Mouse (Mus musculus) thymus, postnatal 25 days (tissue): ENCODE results near the gene Tmem79.
"Not testable (repeated sequence)": the region's sequence is repeated elsewhere in the genome, so short reads cannot be mapped to it uniquely, and the experiment has no call there.

Experiments used
- DNase-seq: peaks from one replicate; pipeline ENCODE4 v3.0.0; 2022

Tmem79 gene

DNA sequence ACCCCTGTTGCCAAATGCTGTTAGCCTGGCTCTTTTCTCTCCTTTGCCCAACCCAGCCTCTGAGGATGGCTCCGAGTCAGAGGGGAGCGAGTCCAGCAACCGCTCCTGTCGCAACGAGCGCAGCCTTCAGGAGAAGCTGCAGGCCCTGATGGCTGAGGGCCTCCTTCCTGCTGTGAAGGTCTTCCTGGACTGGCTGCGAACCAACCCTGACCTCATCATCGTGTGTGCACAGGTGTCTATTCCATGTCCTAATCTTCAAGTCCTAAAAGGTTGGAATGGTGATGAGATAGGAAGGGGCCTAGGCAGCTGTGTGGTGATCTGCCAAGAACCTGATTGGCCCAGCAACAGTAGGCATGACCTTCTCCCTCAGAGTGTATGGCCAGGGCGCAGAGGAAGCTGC is 17.0 kb upstream of the Tmem79 start:
- DNase-seq = no peak

DNA sequence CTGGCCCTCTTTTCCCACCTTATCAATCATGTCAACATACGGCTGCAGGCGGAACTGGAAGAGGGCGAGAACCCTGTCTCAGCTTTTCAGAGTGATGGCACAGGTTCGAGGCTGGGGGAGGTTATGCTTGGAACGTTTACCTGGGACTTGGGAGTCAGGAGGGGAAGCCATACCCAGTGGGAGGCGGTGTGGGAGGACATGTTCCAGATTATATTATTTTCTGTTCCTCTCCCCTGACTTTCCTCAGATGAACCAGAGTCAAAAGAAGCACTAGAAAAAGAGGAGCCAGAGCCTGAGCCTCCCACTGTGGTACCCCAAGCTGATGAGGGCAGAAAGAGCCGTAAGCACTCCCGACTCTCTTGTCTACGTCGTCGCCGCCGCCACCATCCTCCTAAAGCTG is 14.8 kb upstream of the Tmem79 start:
- no peak for DNase-seq

DNA sequence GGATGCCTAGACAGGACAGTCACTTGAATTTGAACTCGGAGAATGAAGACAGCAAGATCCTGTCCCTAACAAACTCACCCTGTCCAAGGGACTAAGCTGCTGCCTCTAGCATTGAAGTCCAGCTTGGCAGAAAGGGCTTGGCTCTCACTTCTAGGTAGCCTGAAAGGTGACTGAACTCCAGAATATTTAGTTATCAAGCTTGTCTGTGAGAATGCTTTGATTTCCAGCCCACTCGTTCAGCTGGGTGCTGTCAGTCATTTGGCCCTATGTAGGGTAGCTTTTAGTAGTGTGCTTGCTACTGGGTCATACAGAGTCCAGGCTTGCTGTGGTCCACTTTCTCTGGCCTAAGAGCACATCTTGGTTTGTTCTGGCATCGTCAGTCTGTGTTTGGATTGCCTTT is 3.1 kb upstream of the Tmem79 start:
- no peak for DNase-seq

DNA sequence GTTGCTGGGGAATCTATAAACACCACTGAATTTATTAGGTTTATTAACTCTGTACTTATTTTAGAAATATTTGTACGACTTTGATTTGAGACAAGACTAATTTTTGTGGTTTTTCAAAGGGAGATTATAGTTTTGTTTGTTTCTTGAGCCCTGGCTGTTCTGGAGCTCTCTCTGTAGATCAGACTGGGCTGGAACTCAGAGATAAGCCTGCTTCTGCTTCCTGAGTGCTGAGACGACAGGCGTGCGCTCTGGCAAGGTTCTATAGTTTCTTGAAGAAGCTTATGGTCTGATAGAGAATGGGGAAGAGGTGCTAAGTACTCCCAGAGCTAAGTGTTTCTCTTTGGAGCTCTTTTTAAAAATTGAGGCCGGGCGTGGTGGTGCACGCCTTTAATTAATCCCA is 2.4 kb upstream of the Tmem79 start:
- no peak for DNase-seq

DNA sequence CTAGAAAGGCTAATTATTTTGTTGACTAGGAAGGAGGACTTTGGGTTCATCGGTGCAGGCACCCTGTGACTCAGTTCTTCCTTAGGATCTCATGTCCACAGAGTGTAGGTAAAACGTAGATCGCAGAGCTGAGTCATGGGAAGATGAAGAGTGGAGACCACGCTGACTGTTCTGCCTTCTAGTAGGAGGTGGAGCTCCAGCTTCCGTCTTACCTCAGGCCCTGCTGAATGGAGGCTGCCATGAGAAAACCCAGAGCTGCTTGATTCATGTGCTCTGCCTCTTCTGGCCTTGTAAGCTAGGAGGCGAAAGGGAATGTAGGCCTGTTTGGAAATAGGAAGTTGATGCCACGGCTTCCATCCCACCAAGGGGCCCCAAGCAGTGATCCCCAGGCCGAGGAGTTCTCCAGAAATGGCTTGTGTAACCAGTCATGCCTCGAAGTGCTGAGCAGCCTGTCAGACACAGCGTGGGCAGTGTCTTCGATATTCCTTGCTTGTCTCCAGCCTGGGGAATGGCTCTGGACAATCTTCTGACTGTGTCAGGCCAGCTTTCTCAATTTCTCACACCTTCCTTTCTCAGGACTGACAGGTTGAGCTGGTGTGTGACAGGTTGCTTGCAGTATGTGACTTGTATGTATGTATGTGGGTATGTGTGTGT is 1.5 kb upstream of the Tmem79 start:
- DNase-seq = peak; percentile 25

DNA sequence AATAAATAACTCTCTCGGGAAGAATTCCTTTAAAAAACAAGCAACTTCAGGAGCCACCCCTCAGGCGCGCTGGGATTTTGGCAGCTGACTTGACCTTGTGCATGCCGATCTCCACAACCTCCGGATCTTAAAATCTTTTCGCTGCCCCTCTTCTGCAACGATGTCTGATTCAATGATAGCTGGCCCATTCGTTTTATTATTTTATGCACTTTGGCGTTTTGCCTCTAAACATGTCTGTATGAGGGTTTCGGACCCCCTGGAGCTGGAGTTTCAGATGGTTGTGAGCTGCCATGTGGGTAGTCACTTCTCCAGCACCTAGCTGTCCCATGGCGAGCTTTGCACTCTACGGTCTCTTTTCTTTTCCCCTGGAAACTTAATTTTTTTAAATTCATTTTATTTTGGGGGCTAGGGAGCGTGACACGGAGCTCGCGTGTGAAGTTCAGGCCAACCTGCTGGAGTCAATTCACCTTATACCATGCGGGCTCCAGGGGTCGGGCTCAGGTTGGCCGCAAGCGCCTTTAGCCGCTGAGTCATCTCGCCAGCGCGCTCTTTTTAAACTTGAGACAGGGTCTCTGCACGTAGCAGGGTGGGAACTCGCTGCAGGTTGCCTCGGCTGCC is 403 bp downstream of the Tmem79 start:
- DNase-seq = no peak

DNA sequence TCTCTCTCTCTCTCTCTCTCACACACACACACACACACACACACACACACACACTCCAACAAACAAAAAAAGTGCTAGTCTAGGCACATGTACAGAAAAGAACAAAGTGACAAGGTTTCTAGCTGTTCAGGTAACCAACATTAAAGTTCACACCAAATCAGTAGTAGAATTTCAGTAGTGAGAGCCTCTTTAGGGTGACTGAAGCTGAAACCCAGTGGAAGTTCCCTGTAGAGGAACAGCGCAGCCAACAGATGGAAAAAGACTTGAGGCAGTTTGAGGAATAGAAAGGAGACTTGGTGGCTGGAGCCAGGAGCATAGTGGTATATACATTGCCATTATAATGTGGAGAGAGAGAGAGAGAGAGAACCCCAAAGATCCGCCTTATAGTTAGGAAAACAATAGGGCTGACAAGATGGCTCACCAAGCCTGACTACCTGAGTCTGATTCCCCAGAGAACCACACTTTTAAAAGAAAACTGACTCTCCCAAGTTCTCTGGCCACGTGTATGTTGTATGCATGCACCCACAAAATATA is 979 bp downstream of the Tmem79 start:
- no peak for DNase-seq

DNA sequence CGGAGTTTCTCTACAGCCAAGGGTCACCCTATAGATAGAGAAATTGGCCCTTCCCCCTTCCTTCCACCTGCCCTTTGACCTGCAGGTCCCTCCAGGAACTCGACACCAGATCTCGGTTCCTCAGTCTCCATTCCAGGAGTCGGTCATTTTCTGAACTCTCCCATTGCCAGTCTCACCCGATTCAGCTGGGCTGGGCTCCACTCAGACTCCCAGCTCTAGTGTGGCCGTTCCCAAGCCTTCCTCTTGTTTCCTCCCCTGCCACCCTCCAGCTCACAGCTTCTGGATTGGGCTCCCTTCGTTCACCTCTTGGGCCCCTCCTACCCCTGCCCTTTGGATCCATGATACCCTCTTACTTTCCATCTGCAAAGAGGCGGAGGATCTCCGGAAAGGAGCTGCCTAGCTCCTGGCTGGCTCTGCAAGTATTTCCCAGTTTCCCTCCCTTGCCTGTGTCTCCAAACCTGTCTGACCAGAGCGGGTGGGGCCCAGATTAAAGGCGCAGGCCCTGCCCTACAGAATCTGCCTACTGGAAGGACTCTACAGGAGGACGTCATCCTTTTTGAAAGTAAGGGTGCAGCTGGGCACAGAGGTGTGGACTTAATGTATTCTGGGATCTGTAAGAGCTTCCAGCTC is 1.8 kb downstream of the Tmem79 start:
- no peak for DNase-seq

DNA sequence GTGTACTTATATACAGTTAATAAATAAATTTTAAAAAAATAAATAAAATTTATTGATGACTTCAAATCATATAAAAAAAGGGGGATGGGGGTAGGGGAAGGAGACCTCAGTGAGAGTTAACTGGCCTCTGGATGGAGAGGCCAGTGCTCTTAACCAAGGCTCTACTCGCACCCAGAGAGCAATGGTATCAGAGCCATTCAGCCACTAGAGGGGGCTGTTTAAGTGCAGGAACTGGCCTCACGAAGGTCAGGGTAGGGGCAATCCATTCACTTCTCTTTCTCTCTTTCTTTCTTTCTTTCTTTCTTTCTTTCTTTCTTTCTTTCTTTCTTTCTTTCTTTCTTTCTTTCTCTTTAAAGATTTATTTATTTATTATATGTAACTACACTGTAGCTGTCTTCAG is 4.7 kb downstream of the Tmem79 start:
- peak; percentile 60 for DNase-seq

DNA sequence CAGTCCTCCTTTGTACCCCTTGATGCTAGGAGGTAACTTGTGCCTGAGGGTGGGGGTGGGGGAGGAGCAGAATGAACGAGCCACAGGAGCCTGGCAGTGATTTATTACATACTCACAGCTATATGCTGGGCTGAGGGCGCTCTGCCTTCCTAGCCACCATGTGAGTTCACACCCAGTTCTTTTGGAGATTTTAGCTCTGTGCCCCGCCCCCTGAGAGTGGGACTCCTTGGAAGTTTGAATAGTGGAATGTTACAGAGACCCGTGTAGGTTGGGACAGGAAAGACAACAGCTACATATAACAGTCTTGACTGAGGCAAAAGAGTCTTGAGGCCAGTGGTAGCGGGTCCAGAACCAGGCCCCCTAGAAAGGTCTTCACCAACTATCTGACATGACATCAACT is 7.0 kb downstream of the Tmem79 start:
- DNase-seq = no peak

DNA sequence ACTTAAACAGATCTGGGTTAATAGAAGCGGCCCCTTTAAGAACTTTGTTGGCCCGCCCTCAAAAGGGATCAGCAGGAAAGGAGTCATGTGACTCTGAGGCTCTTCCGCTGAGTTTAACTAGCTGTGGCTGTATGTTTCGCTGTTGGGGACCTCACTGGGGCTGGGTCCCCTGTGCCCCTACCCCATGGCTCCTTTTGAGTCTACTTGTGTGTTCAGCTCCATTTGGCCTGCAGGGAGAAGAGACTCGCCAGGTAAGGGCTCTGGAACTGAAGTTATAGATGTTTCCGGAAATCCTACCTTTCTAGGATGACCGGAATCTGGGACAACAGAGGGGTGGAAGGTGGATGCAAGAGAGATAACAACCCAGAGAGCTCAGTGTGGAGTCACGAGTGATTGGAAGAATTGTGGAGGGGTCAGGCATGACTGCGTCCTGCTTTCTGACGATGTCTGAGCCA is 11.0 kb downstream of the Tmem79 start, which contains the start of gene Glmp:
Gene Glmp (plus strand): TSS at position 73 of the 455 bp plus-strand sequence.
- peak; percentile 54 for DNase-seq

DNA sequence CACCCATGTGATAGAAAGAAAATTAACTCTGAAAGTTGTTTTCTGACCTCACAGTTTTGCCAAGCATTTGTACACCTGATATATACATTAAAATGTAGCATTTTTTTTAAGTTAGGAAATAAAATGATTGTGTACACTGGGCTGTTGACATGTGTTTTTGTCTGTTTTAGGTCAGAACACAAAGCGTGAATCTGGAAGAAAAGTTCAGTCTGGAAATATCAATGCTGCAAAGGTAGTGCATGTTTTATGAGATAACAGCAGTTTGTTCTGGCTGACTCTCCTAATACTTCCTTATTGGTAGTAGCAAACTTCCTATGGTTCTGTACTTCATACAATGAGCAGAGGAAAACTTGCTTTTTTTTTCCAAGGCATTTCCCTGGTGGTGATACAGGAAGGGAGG is 36.8 kb downstream of the Tmem79 start:
- no peak for DNase-seq

DNA sequence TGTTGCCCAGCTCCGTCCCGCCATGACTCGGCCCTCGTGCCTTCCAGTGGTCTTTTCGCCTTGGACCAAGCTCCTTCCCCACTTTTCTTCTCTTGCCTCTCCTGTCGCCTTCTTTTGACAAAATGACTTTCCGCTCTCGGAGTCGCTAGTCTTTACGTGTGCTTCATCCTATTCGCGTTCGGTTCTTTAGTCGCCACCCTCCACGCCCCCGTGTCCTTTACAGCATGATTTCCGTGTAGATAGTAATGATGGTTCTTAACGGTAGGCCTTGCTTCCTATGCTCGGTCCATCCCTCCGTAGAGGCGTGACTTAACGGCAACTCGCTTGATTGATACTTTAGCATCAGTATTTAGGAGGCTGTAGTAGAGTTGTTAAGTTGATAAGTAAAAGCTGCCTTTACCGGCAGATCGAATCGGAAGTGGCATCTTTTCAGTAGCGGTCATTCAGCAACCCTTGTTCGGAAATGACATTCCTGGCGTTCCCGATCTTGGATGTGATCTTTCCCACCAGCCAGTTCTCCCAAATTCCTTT is 38.6 kb downstream of the Tmem79 start:
- no peak for DNase-seq

DNA sequence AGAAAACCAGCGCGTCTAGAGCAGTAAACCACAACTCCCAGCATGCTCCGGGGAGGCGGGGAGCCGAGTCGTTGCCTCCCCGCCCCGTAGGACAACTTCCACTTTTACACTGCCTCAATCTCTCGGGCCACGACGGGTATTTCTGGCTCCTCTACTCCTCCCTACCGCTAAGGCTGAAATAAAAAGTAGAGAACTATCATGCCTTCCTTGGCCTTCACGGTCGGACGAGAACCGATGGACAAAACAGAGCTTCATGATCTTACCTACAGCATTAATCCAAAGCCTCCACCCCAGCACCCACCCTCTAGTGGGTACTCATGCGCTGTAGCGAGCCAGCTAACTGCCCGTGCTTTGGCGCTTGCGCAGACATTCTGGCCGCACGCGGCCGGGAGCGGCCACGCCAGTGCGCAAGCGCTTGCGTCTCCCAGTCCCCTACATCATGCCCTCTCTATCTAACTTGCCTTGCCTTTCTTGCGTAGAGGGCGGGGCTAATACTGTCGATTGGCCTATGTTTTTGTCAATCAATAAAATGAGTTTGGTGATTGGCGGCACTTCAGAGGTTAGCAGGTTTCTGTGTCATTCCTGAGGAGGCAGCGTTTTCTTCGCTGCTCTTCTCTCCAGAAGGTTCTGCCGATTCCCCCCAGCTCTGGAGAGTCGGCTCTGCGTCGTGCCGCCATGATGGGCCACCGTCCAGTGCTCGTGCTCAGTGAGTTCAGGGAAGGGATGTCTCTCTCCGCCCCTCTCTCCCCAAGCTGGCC is 39.2 kb downstream of the Tmem79 start, which contains the start of the genes Tsacc and Cct3:
Gene Tsacc (minus strand): TSS at position 439 of the 758 bp plus-strand sequence.
Gene Cct3 (plus strand): TSS at position 556 of the 758 bp plus-strand sequence.
- peak; percentile 93 for DNase-seq

DNA sequence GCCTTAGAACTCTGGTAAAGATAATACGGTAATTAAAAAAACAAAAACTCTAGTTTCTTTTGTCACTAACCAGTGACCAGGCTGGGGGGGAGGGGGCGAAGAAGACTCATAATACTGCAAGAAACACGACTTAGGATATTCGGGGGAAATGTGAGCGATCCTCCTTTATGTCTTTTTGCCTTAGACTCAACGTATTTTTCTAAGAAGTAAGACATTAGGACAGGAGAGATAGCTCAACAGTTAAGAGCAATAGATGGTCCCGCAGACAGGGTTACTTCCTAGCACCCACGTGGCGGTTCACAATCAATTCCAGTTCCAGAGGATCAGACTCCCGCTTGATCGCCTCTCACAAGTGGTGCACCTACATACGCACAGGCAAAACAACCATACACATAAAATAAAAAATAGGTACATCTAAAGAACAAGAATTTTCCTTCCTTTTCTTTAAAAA is 39.8 kb downstream of the Tmem79 start:
- no peak for DNase-seq

DNA sequence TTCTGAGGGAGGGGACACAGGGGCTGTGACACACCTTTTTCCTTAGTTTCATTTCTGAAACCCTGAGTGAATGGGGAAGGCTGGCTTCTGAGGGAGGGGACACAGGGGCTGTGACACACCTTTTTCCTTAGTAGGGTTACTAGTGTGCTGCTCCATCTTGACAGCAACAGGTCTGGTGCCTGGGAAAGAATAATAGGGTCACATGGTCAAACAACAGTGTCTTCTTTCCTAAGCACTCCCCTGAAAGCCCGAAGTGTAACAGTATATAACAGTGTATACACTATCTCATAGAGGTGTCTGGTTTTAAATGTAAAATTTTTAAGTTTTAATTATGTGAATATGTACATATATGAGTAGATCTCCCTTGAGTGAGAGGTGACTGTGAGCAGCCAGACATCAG is 40.7 kb downstream of the Tmem79 start:
- not testable (repeated sequence) for DNase-seq

DNA sequence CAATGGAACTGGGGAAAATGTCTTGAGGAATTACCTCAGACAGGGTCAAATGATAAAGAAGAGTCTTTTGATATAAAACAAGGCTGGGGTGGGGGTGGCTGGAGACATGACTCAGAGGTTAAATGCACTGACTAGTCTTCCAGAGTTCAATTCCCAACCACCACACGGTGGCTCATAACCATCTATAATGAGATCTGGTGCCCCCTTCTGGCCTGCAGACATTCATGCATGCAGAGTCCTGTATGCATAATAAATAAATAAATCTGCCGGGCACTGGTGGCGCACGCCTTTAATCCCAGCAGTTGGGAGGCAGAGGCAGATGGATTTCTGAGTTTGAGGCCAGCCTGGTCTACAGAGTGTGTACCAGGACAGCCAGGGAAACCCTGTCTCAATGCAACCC is 44.0 kb downstream of the Tmem79 start:
- DNase-seq = peak; percentile 36

DNA sequence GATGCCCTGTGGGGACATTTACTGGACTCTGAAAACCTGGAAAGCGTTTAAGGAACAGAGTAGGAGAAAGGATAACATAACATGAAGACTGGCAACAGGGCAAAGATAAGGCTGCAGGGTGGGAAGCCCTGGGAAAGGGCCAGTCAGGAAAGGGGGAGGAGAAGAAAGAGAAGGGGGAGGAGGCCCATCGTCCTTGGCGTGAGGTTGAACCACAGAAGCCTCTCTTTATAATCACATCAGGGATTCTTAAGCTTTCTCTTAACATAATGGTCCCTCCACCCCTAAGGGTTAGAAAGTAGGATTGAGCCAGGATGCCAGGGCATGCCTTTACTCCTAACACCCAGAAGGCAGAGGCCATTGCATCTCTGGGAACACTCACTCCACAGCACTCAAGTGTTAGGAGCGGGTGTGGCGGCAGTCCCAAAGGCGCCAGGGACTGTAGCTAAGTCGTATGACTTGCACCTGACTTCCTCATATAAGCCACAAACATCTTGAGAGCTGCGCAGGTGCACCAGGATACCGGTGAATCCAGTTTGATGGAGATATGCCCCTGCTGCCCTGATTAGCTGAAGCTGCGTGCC is 47.7 kb downstream of the Tmem79 start:
- DNase-seq = not testable (repeated sequence)

DNA sequence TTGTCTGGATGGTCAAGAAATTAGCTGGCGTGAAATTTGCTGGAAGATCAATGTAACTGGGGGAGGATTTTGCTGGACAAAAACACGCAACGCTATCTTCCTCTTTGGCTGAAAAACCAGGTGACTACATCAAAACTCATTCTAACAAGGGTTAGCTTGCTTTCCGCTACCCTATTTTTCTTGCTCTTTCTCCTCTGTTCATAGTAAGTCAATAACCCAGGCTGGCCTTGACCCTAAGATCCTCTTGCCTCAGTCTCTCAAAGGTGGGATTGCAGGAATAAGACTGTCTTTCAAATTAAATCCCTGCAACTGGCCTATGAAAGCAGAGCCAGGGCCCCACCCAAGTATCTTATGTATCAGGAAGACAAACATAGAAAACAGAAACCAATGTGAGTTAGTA is 48.8 kb downstream of the Tmem79 start, which contains the start of gene Gm38392:
Gene Gm38392 (minus strand): TSS at position 101 of the 400 bp plus-strand sequence.
- DNase-seq = no peak

DNA sequence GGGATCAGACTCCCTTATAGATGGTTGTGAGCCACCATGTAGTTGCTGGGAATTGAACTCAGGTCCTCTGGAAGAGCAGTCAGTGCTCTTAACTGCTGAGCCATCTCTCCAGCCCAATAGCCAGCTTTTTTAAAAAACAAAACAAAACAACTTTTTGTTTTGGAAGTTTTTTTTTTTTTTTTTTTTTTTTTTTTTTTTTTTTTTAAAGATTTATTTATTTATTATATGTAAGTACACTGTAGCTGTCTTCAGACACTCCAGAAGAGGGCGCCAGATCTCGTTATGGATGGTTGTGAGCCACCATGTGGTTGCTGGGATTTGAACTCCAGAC is 50.4 kb downstream of the Tmem79 start:
- not testable (repeated sequence) for DNase-seq

DNA sequence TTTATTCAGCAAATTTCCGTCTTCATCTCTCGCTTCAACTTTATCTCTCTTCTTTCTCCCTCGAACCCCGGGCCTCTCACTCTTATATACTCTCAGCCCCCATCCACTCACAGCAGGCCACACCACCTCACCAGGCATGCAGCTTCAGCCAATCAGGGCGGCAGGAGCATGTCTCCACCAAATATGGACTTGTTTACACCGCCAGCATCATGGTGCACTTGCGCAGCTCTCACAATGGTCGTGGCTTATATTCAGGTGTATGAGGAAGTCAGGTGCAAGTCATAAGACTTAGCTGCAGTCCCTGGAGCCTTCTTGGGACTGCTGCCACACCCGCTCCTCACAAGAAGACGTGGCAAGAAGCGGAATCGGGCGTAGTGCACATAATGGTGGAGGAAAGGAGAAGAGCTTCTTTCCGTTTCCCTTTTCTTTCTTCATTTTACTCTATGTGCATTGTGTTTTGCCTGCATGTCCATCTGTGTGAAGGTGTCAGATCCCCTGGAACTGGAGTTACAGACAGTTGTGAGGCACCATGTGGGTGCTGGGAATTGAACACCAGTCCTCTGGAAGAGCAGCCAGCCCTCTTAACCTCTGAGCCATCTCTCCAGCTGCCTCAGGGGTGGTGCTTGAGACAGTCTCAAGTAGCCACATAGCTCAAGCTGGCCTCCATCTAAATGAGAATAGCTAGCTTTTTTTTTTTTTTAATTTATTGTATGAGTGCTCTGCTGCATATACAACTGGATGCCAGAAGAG is 51.0 kb downstream of the Tmem79 start:
- not testable (repeated sequence) for DNase-seq
